Mouse (Mus musculus) hindbrain, postnatal 0 days (tissue): ENCODE results near the gene Upf2. TPM values are rescaled to one million over a fixed set of nuclear protein-coding genes. Genes with fewer than 3 reads are reported as not detected.

ENCODE experiments used
- ATAC-seq: fragments of 200-750 bp; cut with Nextera tagmentation; 2 replicates; pipeline ENCODE4 v1.8.0; 2017; ENCODE audit warnings: mild to moderate bottlenecking, moderate TSS enrichment, moderate library complexity
- DNase-seq: peaks from one replicate; pipeline ENCODE4 v3.0.0-alpha.2; 2015; ENCODE audit warnings: low spot score
- H3K27ac ChIP-seq: fragments of 300-500 bp; sonication (generic); 2 replicates; pipeline ENCODE4 v1.5.1; 2014; ENCODE audit warnings: mild to moderate bottlenecking
- H3K27me3 ChIP-seq: fragments of 300-500 bp; sonication (generic); 2 replicates; pipeline ENCODE4 v1.6.1; 2014; ENCODE audit warnings: low read length, mixed read lengths; ENCODE audit not compliant: insufficient read depth
- H3K36me3 ChIP-seq: fragments of 300-500 bp; sonication (generic); 2 replicates; pipeline ENCODE4 v1.6.1; 2014; ENCODE audit warnings: low read length, mixed read lengths; ENCODE audit not compliant: insufficient read depth
- H3K4me1 ChIP-seq: fragments of 300-500 bp; sonication (generic); 2 replicates; pipeline ENCODE4 v1.6.1; 2014; ENCODE audit warnings: antibody characterized with exemption, low read length, mixed read lengths; ENCODE audit not compliant: insufficient read depth
- H3K4me2 ChIP-seq: fragments of 300-500 bp; sonication (generic); 2 replicates; pipeline ENCODE4 v1.6.1; 2014; ENCODE audit warnings: low read depth, mild to moderate bottlenecking, low read length, moderate library complexity, mixed read lengths
- H3K4me3 ChIP-seq: fragments of 300-500 bp; sonication (generic); 2 replicates; pipeline ENCODE4 v1.5.1; 2014; ENCODE audit warnings: low read length
- H3K9ac ChIP-seq: fragments of 300-500 bp; sonication (generic); replicated peaks from 2 replicates; pipeline ENCODE4 v1.6.1; 2014; ENCODE audit warnings: mild to moderate bottlenecking, low read length, moderate library complexity, mixed read lengths
- H3K9me3 ChIP-seq: fragments of 300-500 bp; sonication (generic); 2 replicates; pipeline ENCODE4 v1.6.1; 2016; ENCODE audit warnings: low read length, mixed read lengths
- CTCF ChIP-seq: IDR thresholded peaks from 2 replicates; pipeline ENCODE4 v1.5.1; 2016; ENCODE audit warnings: antibody characterized with exemption, control low read depth, low read depth
- WGBS: fragments of 180-500 bp; shearing (Covaris S2); extraction: QIAGEN DNeasy Blood & Tissue Kit; methylation state at CpG from one replicate; pipeline ENCODE4 v1.1.7; 2014; 5-methylcytosine and 5-hydroxymethylcytosine counted together
- polyA plus RNA-seq: library from polyadenylated mRNA; unstranded; fragments of >200 nt; fragmentation: Nextera tagmentation; extraction: Ambion mirVana; gene quantifications from 2 replicates; pipeline ENCODE4 v1.2.1, GENCODE M21; 2015
- total RNA-seq: library from RNA; depleted of rRNA; stranded (reverse); fragments of >200 nt; gene quantifications from 2 replicates; pipeline ENCODE4 v1.2.3, GENCODE M21; 2014

The Upf2 gene
- total and polyA plus RNA-seq, 2 experiments from 2014 or later, result 4.3 to 6.2 TPM

DNA sequence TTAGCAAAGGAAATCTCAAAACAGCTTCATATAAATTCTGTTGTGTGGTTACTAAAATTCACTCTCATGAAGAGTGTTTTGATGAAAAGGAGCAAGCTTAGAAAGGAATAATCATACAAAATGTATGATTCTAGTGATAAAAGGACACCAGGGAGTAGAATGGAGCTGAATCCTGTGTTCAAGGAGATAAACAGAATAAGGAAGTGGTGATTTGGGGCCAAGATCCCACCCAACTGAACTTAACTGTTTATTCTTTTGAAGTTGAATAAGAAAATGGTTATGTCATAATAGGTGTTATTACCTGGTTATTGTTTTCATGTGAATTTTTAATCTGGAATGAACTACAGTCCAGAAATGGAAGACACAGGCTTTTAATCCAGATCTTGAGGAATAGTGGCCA is 69.3 kb downstream of the Upf2 start:
- H3K4me2 ChIP-seq, result no peak overlapping the region
- H3K4me3 ChIP-seq, result no peak overlapping the region
- H3K9me3 ChIP-seq, result no peaks in the 10 kb centered on the region
- no peak for ATAC-seq
- H3K27me3 ChIP-seq, result no peaks in the 10 kb centered on the region
- DNase-seq, result no peak
- H3K9ac ChIP-seq, result no peak overlapping the region
- no peak overlapping the region for H3K27ac ChIP-seq
- no peaks in the 10 kb centered on the region for H3K4me1 ChIP-seq
- H3K36me3 ChIP-seq, result peaks cover 9% of the 10 kb centered on the region
- no peak for TF ChIP-seq CTCF

DNA sequence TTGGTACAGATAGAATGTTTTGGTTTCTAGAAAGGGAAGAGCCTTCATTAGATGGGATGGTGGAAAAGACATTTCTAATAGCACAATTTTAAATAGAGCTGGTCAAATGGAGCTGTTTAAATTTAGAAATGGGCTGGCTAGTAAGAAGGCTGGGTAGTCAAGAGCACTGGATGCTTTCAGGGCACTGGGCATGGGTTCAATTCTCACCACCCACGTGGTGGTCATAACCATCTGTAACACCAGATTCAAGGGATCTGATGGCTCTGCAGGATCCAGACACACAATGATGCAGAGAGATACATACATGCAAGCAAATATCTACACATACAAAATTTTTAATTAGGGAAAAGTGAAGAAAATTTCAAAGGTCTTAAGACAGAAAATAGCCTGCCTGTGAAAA is 91.4 kb downstream of the Upf2 start:
- H3K4me3 ChIP-seq, result no peak overlapping the region
- 100% methylated on average over 1 of the region's 1 CpGs for WGBS
- no peaks in the 10 kb centered on the region for H3K9me3 ChIP-seq
- TF ChIP-seq CTCF, result no peak
- H3K36me3 ChIP-seq, result peaks cover 9% of the 10 kb centered on the region; the same call in 1 of the 2 replicates
- no peak overlapping the region for H3K27ac ChIP-seq
- no peak overlapping the region for H3K9ac ChIP-seq
- ATAC-seq, result no peak
- no peak for DNase-seq
- H3K4me1 ChIP-seq, result no peaks in the 10 kb centered on the region
- H3K27me3 ChIP-seq, result no peaks in the 10 kb centered on the region
- H3K4me2 ChIP-seq, result no peak overlapping the region

DNA sequence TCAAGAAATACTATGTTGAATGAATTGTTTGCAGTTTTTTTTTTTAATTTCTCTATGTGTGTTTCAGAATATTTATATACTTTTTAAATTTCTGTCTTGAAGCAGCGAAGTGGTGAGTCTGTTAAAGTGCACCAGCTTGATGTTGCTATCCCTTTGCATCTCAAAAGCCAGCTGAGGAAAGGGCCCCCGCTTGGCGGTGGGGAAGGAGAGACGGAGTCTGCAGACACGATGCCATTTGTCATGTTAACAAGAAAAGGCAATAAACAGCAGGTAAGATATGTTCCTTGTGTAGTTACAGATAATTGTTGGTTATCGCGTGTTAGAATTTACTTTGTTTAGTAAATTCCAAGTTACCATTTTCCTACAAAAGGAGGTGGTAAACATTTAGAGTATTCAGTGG is 95.5 kb downstream of the Upf2 start:
- WGBS, result 64% methylated on average over 7 of the region's 7 CpGs
- H3K9ac ChIP-seq, result no peak overlapping the region
- H3K4me3 ChIP-seq, result no peak overlapping the region
- ATAC-seq, result no peak
- H3K4me1 ChIP-seq, result no peaks in the 10 kb centered on the region
- no peak for TF ChIP-seq CTCF
- no peak overlapping the region for H3K27ac ChIP-seq
- no peak for DNase-seq
- H3K9me3 ChIP-seq, result no peaks in the 10 kb centered on the region
- H3K36me3 ChIP-seq, result peaks cover 23% of the 10 kb centered on the region; the same call in 1 of the 2 replicates
- H3K4me2 ChIP-seq, result no peak overlapping the region
- H3K27me3 ChIP-seq, result no peaks in the 10 kb centered on the region

DNA sequence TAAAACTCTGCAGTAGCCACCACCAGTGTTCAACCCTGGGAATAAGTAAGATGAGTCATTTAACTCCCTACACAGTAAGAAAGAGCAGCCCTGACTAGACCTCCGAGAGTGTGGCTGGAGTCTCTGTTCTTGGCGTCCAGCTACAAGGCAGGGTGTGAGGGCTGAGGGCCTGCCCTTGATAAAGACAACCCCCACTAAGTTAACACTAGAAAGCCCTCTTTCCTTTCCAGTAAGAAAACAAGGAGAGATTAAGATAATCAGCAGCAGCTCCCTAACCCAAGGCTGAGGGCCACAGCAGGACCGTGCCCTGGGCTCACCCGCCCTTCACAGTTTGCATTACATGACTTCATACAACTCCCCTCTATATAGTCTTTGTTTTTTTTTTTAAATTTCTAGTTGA is 97.3 kb downstream of the Upf2 start:
- Histone ChIP-seq H3K27me3 (no peaks in the 10 kb centered on the region), H3K9me3 (no peaks in the 10 kb centered on the region), H3K4me3 (no peak overlapping the region), H3K9ac (no peak overlapping the region), H3K4me1 (no peaks in the 10 kb centered on the region), H3K4me2 (no peak overlapping the region), H3K36me3 (peaks cover 29% of the 10 kb centered on the region; the same call in 1 of the 2 replicates), H3K27ac (no peak overlapping the region)
- DNase-seq (no peak), ATAC-seq (no peak)
- TF ChIP-seq CTCF, result no peak
- whole genome bisulfite sequencing, result 82% methylated on average over 4 of the region's 4 CpGs

DNA sequence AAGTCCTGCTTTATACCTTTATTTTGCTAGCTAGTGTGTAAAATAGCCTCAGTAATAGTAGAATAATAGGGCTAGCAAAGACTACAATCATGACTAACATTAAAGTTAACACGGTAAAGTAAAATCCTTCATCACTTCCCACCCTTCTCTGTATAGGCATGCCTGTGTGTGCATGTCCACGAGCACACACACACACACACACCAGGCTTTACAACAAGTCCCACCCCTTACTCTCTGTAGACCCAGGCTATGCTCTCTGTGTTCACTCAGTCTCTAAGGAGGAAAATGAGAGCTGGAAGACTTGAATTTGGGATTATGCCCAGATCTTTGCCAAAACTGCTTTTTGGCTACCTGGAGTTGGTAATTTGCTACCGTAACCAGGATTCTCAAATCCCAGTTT is 97.7 kb downstream of the Upf2 start:
- DNase-seq, result no peak
- H3K27ac ChIP-seq, result no peak overlapping the region
- H3K4me2 ChIP-seq, result no peak overlapping the region
- no peaks in the 10 kb centered on the region for H3K9me3 ChIP-seq
- H3K27me3 ChIP-seq, result no peaks in the 10 kb centered on the region
- H3K4me1 ChIP-seq, result no peaks in the 10 kb centered on the region
- peaks cover 29% of the 10 kb centered on the region; the same call in 1 of the 2 replicates for H3K36me3 ChIP-seq
- 88% methylated on average over 3 of the region's 3 CpGs for WGBS
- no peak overlapping the region for H3K4me3 ChIP-seq
- TF ChIP-seq CTCF, result no peak
- ATAC-seq, result no peak
- no peak overlapping the region for H3K9ac ChIP-seq

DNA sequence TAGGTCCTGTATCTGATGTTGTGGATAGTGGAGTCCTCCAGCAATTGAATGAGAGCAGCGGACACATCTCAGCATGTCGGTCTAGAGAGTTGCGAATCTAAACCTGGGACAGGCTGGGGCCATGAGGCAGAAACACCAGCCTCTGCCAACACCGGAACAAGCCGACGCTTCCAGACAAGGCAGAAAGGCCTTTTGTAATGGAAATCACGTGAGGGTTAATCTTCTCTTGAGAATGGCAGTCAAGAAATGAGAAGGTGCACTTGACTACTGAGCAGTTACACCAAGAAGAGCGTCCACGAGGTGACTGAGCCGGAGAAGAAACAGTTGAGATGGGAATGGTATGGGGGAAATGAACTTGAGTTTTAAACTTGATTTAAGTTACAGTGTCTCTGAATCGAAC is 104.2 kb downstream of the Upf2 start:
- no peaks in the 10 kb centered on the region for H3K4me1 ChIP-seq
- no peak for TF ChIP-seq CTCF
- DNase-seq (no peak), ATAC-seq (no peak)
- H3K27ac ChIP-seq, result no peak overlapping the region
- no peak overlapping the region for H3K4me3 ChIP-seq
- peaks cover 30% of the 10 kb centered on the region for H3K36me3 ChIP-seq
- H3K27me3 ChIP-seq, result no peaks in the 10 kb centered on the region
- H3K9me3 ChIP-seq, result no peaks in the 10 kb centered on the region
- 72% methylated on average over 11 of the region's 11 CpGs for WGBS
- H3K4me2 ChIP-seq, result no peak overlapping the region
- H3K9ac ChIP-seq, result no peak overlapping the region

DNA sequence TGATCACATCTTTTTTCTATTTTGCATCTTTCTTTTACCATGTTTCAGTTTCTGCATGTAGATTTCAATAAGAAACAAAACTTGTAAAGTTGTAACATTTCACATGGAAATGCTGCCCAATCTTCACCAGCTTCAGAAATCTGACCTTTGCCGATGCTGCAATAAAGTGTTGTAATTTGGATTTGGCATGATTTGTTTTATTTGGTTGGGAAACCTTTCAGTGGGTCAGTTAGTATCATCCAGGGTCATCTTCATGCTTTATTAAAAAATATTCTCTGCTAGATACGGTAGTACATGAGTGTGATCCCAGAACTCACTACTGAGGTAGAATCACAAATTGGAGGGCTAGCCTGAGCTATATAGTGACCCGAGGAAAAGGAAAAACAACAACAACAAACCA is 105.2 kb downstream of the Upf2 start:
- Histone ChIP-seq H3K27me3 (no peaks in the 10 kb centered on the region), H3K4me1 (no peaks in the 10 kb centered on the region), H3K4me3 (no peak overlapping the region), H3K36me3 (peaks cover 21% of the 10 kb centered on the region), H3K9me3 (no peaks in the 10 kb centered on the region), H3K9ac (no peak overlapping the region), H3K4me2 (no peak overlapping the region), H3K27ac (no peak overlapping the region)
- no peak for DNase-seq
- 97% methylated on average over 3 of the region's 3 CpGs for WGBS
- ATAC-seq, result no peak
- TF ChIP-seq CTCF, result no peak
